Mouse (Mus musculus) heart, adult 2 months (tissue): ENCODE measurements around the gene Acvr1. TPM values are rescaled to one million over a fixed set of nuclear protein-coding genes. Genes with fewer than 3 reads are reported as not detected.

Experiments
- DNase-seq, 2 experiments: peaks; one replicate each; pipeline ENCODE4 v3.0.0; 2021
- H3K27ac ChIP-seq: fragments of 200-600 bp; 2 replicates; pipeline ENCODE4 v1.8.1; 2022
- H3K27me3 ChIP-seq: fragments of 200-500 bp; 2 replicates; pipeline ENCODE4 v1.6.1; 2012; ENCODE audit warnings: mild to moderate bottlenecking, low read length, inconsistent platforms, mixed read lengths; ENCODE audit not compliant: control insufficient read depth, insufficient read depth
- H3K36me3 ChIP-seq: fragments of 200-500 bp; 2 replicates; pipeline ENCODE4 v1.6.1; 2012; ENCODE audit warnings: low read length, inconsistent platforms; ENCODE audit not compliant: control insufficient read depth, insufficient read depth
- H3K4me1 ChIP-seq: fragments of 200-500 bp; 2 replicates; pipeline ENCODE4 v1.6.1; 2011; ENCODE audit warnings: low read length; ENCODE audit not compliant: control insufficient read depth, insufficient read depth
- H3K4me3 ChIP-seq: fragments of 200-600 bp; 2 replicates; pipeline ENCODE4 v1.8.1; 2022
- H3K79me2 ChIP-seq: fragments of 200-500 bp; replicated peaks from 2 replicates; pipeline ENCODE4 v1.6.1; 2012; ENCODE audit warnings: mild to moderate bottlenecking, inconsistent platforms, low read length, moderate library complexity, mixed read lengths; ENCODE audit not compliant: control insufficient read depth, insufficient read depth
- H3K9ac ChIP-seq: fragments of 200-500 bp; 2 replicates; pipeline ENCODE4 v1.6.1; 2012; ENCODE audit warnings: low read depth, mild to moderate bottlenecking, control low read depth, inconsistent platforms, low read length, mixed read lengths
- CTCF ChIP-seq: fragments of 200-600 bp; IDR thresholded peaks from 2 replicates; pipeline ENCODE4 v1.8.1; 2022; ENCODE audit warnings: antibody characterized with exemption, mild to moderate bottlenecking, moderate library complexity
- EP300 ChIP-seq: fragments of 200-500 bp; IDR thresholded peaks from 2 replicates; pipeline ENCODE4 v1.6.1; 2011; ENCODE audit warnings: low read depth, low read length, control low read depth; ENCODE audit not compliant: insufficient read depth
- POLR2A ChIP-seq: fragments of 200-500 bp; IDR thresholded peaks from 2 replicates; pipeline ENCODE4 v1.6.1; 2011; ENCODE audit warnings: mild to moderate bottlenecking, low read depth, low read length, control low read depth; ENCODE audit not compliant: insufficient read depth
- WGBS: fragments of 180-500 bp; shearing (Covaris S2); methylation state at CpG from one replicate; pipeline ENCODE4 v1.1.7; 2018; 5-methylcytosine and 5-hydroxymethylcytosine counted together
- intact Hi-C: fragments of 180-260 bp; cut with DNase I; formaldehyde crosslinking; loops from one replicate; pipeline ENCODE4 v1.15.1; 2025
- polyA plus RNA-seq: library from polyadenylated mRNA; depleted of rRNA; stranded (reverse); fragments of >200 nt; gene quantifications from 2 replicates; pipeline ENCODE4 v1.2.3, GENCODE M21; 2012
- total RNA-seq, 2 experiments: library from RNA; stranded (reverse); gene quantifications; 2 replicates each; pipeline ENCODE4 v1.2.3; 2021

Gene Acvr1
- total and polyA plus RNA-seq, 3 experiments, result 7.4 to 15.7 (median 14.6) TPM

DNA sequence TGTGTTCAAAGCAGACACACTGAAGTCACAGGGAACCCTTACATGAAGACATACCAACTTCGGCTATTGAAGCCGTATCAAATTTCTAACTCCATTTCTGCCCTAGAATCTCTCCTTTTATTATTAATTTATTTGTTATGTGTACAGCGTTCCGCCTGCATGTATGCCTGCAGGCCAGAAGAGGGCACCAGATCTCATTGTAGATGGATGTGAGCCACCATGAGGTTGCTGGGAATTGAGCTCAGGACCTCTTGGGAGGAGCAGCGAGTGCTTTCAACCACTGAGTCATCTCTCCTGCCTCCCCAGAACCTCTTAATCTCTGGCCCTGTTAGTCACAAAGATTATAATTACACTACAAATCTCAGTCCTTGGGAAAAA is 109.5 kb downstream of the Acvr1 start:
- no peak for DNase-seq
- intact Hi-C loops, result no loop called here

DNA sequence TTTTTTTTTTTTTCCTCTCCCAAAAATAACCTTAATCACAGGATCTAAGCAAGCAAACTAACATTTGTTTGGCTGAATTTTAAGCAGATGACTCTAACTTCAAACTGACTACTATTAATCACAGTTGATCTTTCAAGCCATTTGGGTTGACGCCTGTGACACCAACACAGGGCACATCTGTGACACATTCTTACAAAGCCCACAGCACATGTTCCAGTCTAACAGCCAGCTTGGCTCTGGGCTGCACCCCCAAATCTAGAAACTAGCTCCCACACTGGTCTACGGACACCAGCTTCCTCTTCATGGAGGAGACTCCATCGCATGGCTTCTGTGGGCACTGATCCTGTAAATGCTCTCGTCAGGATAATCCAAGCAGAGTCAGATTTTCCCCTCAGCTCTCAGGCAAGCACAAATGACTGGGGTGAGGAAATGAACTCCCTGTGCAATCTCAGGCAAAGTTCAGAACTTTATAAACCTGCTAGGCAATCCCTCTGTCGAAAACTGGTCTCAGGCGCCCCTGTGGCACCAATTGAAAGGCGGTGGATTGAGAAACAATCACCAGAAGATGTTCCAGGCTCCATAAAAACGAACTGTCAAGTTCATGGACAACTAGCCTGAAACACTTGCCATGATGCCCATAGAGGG is 110.0 kb downstream of the Acvr1 start:
- H3K4me1 ChIP-seq, result 0 out of 2 replicates have a peak, but pooled peaks cover 1% of the 10 kb centered on the region
- H3K79me2 ChIP-seq, result no peaks in the 10 kb centered on the region
- H3K27ac ChIP-seq, result no peak overlapping the region
- no peak overlapping the region for H3K4me3 ChIP-seq
- intact Hi-C loops, result no loop called here
- 88% methylated on average over 8 of the region's 8 CpGs for WGBS
- no peak for DNase-seq
- no peaks in the 10 kb centered on the region for H3K36me3 ChIP-seq
- H3K9ac ChIP-seq, result no peak overlapping the region
- H3K27me3 ChIP-seq, result no peaks in the 10 kb centered on the region
- TF ChIP-seq POLR2A (no peak), EP300 (no peak), CTCF (no peak)

More for the DNA sequence above, 109.5 kb downstream of the Acvr1 start:
- Histone ChIP-seq H3K79me2 (no peaks in the 10 kb centered on the region), H3K4me3 (no peak overlapping the region), H3K36me3 (no peaks in the 10 kb centered on the region), H3K27ac (no peak overlapping the region), H3K27me3 (no peaks in the 10 kb centered on the region), H3K9ac (no peak overlapping the region), H3K4me1 (0 out of 2 replicates have a peak, but pooled peaks cover 1% of the 10 kb centered on the region)
- 97% methylated on average over 5 of the region's 5 CpGs for WGBS
- peak; percentile 43 for TF ChIP-seq CTCF
- TF ChIP-seq POLR2A, result no peak

DNA sequence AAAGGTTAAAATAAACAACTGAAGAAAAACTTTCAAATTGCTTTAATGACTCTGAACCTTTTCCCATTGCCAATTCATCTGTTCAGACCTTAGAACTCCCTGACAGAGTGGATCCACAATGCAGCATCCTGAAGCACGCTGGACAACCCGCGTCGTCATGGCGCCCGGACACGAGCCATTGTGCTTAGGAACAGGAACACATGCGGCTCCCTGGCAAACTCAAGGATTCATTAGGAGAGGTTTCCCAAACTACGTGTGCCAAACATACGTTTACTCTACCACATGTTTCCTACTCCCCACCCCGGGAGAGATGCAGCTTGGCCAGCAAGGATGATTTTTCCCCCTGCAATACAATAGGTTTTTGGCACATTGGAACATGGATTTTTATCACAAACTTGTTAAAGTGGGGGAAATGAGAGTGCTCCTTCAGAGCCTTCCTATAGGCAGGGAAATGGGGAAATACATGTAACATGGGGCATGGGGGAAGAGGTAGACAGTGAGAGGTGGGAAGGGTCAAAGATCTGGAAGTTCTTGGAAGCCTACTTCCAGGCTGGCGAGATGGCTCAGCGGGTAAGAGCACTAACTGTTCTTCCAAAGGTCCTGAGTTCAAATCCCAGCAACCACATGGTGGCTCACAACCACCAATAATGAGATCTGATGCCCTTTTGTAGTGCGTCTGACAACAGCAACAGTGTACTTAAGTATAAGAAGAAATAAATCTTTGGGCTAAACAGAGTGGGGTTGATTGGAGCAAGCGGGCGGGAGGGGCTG is 112.7 kb downstream of the Acvr1 start:
- no peaks in the 10 kb centered on the region for H3K36me3 ChIP-seq
- WGBS, result 83% methylated on average over 16 of the region's 16 CpGs
- no peaks in the 10 kb centered on the region for H3K79me2 ChIP-seq
- DNase-seq, result no peak
- no peaks in the 10 kb centered on the region for H3K27me3 ChIP-seq
- H3K4me3 ChIP-seq, result no peak overlapping the region
- intact Hi-C loops, result no loop called here
- no peak overlapping the region for H3K27ac ChIP-seq
- TF ChIP-seq POLR2A, result no peak
- TF ChIP-seq CTCF, result no peak
- TF ChIP-seq EP300, result no peak
- H3K9ac ChIP-seq, result no peak overlapping the region
- 0 out of 2 replicates have a peak, but pooled peaks cover 1% of the 10 kb centered on the region for H3K4me1 ChIP-seq

GRCm38 (mm10) chr2:58447001-58447400 is 120.0 kb downstream of the Acvr1 start:
- intact Hi-C loops, result no loop called here
- no peak overlapping the region for H3K4me3 ChIP-seq
- H3K79me2 ChIP-seq, result no peaks in the 10 kb centered on the region
- H3K4me1 ChIP-seq, result no peaks in the 10 kb centered on the region
- no peak for TF ChIP-seq CTCF
- no peak for TF ChIP-seq POLR2A
- no peak for TF ChIP-seq EP300
- WGBS, result 92% methylated on average over 15 of the region's 15 CpGs
- no peak for DNase-seq
- H3K36me3 ChIP-seq, result no peaks in the 10 kb centered on the region
- no peak overlapping the region for H3K9ac ChIP-seq
- H3K27me3 ChIP-seq, result no peaks in the 10 kb centered on the region
- H3K27ac ChIP-seq, result no peak overlapping the region

GRCm38 (mm10) chr2:58443163-58443562 is 123.8 kb downstream of the Acvr1 start:
- Histone ChIP-seq H3K4me1 (no peaks in the 10 kb centered on the region), H3K79me2 (no peaks in the 10 kb centered on the region), H3K4me3 (no peak overlapping the region), H3K9ac (no peak overlapping the region), H3K27ac (no peak overlapping the region), H3K36me3 (no peaks in the 10 kb centered on the region; the same call in 1 of the 2 replicates), H3K27me3 (no peaks in the 10 kb centered on the region)
- 56% methylated on average over 4 of the region's 4 CpGs for WGBS
- DNase-seq, result no peak
- intact Hi-C loops, result no loop called here
- TF ChIP-seq CTCF (no peak), POLR2A (no peak), EP300 (no peak)

- no peak overlapping the region for H3K27ac ChIP-seq
- WGBS, result 91% methylated on average over 3 of the region's 3 CpGs
- no peaks in the 10 kb centered on the region; the same call in 1 of the 2 replicates for H3K36me3 ChIP-seq
- H3K4me1 ChIP-seq, result no peaks in the 10 kb centered on the region
- no peaks in the 10 kb centered on the region for H3K79me2 ChIP-seq
- no peak for TF ChIP-seq CTCF
- no peak for TF ChIP-seq EP300
- TF ChIP-seq POLR2A, result no peak
- H3K4me3 ChIP-seq, result no peak overlapping the region
- no peak overlapping the region for H3K9ac ChIP-seq
- DNase-seq, result no peak
- H3K27me3 ChIP-seq, result no peaks in the 10 kb centered on the region
- intact Hi-C loops, result no loop called here
Measured at GRCm38 (mm10) chr2:58436911-58437310, 130.0 kb downstream of the Acvr1 start.
